Mouse (Mus musculus): ENCODE results near the gene Tekt1. TPM values are rescaled to one million over a fixed set of nuclear protein-coding genes. Genes with fewer than 3 reads are reported as not detected.

Gene Tekt1
- polyA plus RNA-seq (2016; fragmentation: Nextera tagmentation; extraction: Ambion mirVana) = 7.0 and 7.7 TPM in 2 replicates

- Histone ChIP-seq H3K4me3 (peak within 1 kb of the TSS; percentile 59), H3K27ac (peak within 1 kb of the TSS; percentile 91), H3K9me3 (no peaks in the 10 kb centered on the region), H3K36me3 (no peaks in the 10 kb centered on the region), H3K27me3 (ENCODE audit: insufficient read depth, poor library complexity, severe bottlenecking) (peaks cover 11% of the 10 kb centered on the region), H3K4me1 (replicated peaks) (peaks cover 16% of the 10 kb centered on the region)
- no peak for DNase-seq (ENCODE audit: low spot score)
- WGBS = 43% methylated on average over 10 of the region's 10 CpGs
Measured at GRCm38 (mm10) chr11:72362347-72362741, at the start of gene Tekt1. TSS of gene Tekt1 (minus strand) at chr11:72362442.

- Histone ChIP-seq H3K36me3 (no peaks in the 10 kb centered on the region), H3K27me3 (ENCODE audit: insufficient read depth, poor library complexity, severe bottlenecking) (peaks cover 80% of the 10 kb centered on the region), H3K4me1 (replicated peaks) (peaks cover 55% of the 10 kb centered on the region), H3K27ac (peak overlapping the region; percentile 88; the same call in 1 of the 2 replicates), H3K4me3 (peak overlapping the region; percentile 80), H3K9me3 (no peaks in the 10 kb centered on the region)
- DNase-seq (ENCODE audit: low spot score) = no peak
- WGBS = 32% methylated on average over 9 of the region's 9 CpGs
Measured at GRCm38 (mm10) chr11:72411945-72412344, 49.7 kb upstream of the Tekt1 start.

- Histone ChIP-seq H3K27ac (peak within 1 kb of the TSS; percentile 88), H3K4me3 (peak within 1 kb of the TSS; percentile 80), H3K4me1 (replicated peaks) (peaks cover 58% of the 10 kb centered on the region), H3K36me3 (no peaks in the 10 kb centered on the region), H3K9me3 (no peaks in the 10 kb centered on the region), H3K27me3 (ENCODE audit: insufficient read depth, poor library complexity, severe bottlenecking) (peaks cover 81% of the 10 kb centered on the region)
- peak; percentile 86 for DNase-seq (ENCODE audit: low spot score)
- WGBS = under 1% methylated on average over 86 of the region's 86 CpGs
Measured at GRCm38 (mm10) chr11:72411093-72411921, 49.1 kb upstream of the Tekt1 start, which contains the start of gene Smtnl2. TSS of gene Smtnl2 (minus strand) at chr11:72411713.

- Histone ChIP-seq H3K36me3 (no peaks in the 10 kb centered on the region), H3K4me1 (replicated peaks) (peaks cover 65% of the 10 kb centered on the region), H3K4me3 (peak overlapping the region; percentile 80), H3K27ac (peak overlapping the region; percentile 88; the same call in 1 of the 2 replicates), H3K27me3 (ENCODE audit: insufficient read depth, poor library complexity, severe bottlenecking) (peaks cover 81% of the 10 kb centered on the region), H3K9me3 (no peaks in the 10 kb centered on the region)
- DNase-seq (ENCODE audit: low spot score) = peak; percentile 48
- 2% methylated on average over 25 of the region's 25 CpGs for WGBS
Measured at GRCm38 (mm10) chr11:72410521-72411092, 48.4 kb upstream of the Tekt1 start.

- no peaks in the 10 kb centered on the region for H3K9me3 ChIP-seq
Measured at GRCm38 (mm10) chr11:72409649-72410385, 47.6 kb upstream of the Tekt1 start.

GRCm38 (mm10) chr11:72408451-72409170 is 46.4 kb upstream of the Tekt1 start:
- DNase-seq (ENCODE audit: low spot score) = no peak
- Histone ChIP-seq H3K4me3 (0 out of 2 replicates have a peak overlapping the region, but pooled peaks have one; percentile 18), H3K27ac (no peak overlapping the region), H3K4me1 (replicated peaks) (peaks cover 73% of the 10 kb centered on the region), H3K9me3 (no peaks in the 10 kb centered on the region), H3K27me3 (ENCODE audit: insufficient read depth, poor library complexity, severe bottlenecking) (peaks cover 65% of the 10 kb centered on the region), H3K36me3 (0 out of 2 replicates have a peak, but pooled peaks cover 1% of the 10 kb centered on the region)
- 60% methylated on average over 9 of the region's 9 CpGs for WGBS

More at GRCm38 (mm10) chr11:72409649-72410385, 47.6 kb upstream of the Tekt1 start:
- H3K4me1 ChIP-seq (replicated peaks) = peaks cover 73% of the 10 kb centered on the region
- peak overlapping the region; percentile 80 for H3K4me3 ChIP-seq
- peaks cover 76% of the 10 kb centered on the region for H3K27me3 ChIP-seq (ENCODE audit: insufficient read depth, poor library complexity, severe bottlenecking)
- H3K36me3 ChIP-seq = no peaks in the 10 kb centered on the region
- peak overlapping the region; percentile 16; the same call in 1 of the 2 replicates for H3K27ac ChIP-seq
- no peak for DNase-seq (ENCODE audit: low spot score)
- WGBS = 73% methylated on average over 12 of the region's 12 CpGs

GRCm38 (mm10) chr11:72407574-72407973 is 45.3 kb upstream of the Tekt1 start:
- 0 out of 2 replicates have a peak, but pooled peaks cover 8% of the 10 kb centered on the region for H3K36me3 ChIP-seq
- 16% methylated on average over 7 of the region's 7 CpGs for WGBS
- H3K4me3 ChIP-seq = no peak overlapping the region
- H3K4me1 ChIP-seq (replicated peaks) = peaks cover 79% of the 10 kb centered on the region
- H3K27me3 ChIP-seq (ENCODE audit: insufficient read depth, poor library complexity, severe bottlenecking) = peaks cover 55% of the 10 kb centered on the region
- peak overlapping the region; percentile 40; the same call in 1 of the 2 replicates for H3K27ac ChIP-seq
- no peak for DNase-seq (ENCODE audit: low spot score)
- H3K9me3 ChIP-seq = no peaks in the 10 kb centered on the region

GRCm38 (mm10) chr11:72407081-72407480 is 44.8 kb upstream of the Tekt1 start:
- H3K9me3 ChIP-seq = no peaks in the 10 kb centered on the region
- H3K36me3 ChIP-seq = 0 out of 2 replicates have a peak, but pooled peaks cover 8% of the 10 kb centered on the region
- 0 out of 2 replicates have a peak overlapping the region, but pooled peaks have one; percentile 31 for H3K27ac ChIP-seq
- H3K4me3 ChIP-seq = no peak overlapping the region
- WGBS = 12% methylated on average over 3 of the region's 3 CpGs
- peaks cover 83% of the 10 kb centered on the region for H3K4me1 ChIP-seq (replicated peaks)
- no peak for DNase-seq (ENCODE audit: low spot score)
- peaks cover 50% of the 10 kb centered on the region for H3K27me3 ChIP-seq (ENCODE audit: insufficient read depth, poor library complexity, severe bottlenecking)

- Histone ChIP-seq H3K27me3 (ENCODE audit: insufficient read depth, poor library complexity, severe bottlenecking) (peaks cover 42% of the 10 kb centered on the region), H3K36me3 (0 out of 2 replicates have a peak, but pooled peaks cover 8% of the 10 kb centered on the region), H3K4me3 (no peak overlapping the region), H3K27ac (peak overlapping the region; percentile 40), H3K4me1 (replicated peaks) (peaks cover 83% of the 10 kb centered on the region), H3K9me3 (no peaks in the 10 kb centered on the region)
- no peak for DNase-seq (ENCODE audit: low spot score)
- WGBS = 58% methylated on average over 8 of the region's 8 CpGs
Measured at GRCm38 (mm10) chr11:72406079-72406675, 43.9 kb upstream of the Tekt1 start.

- 55% methylated on average over 4 of the region's 4 CpGs for WGBS
- no peak for DNase-seq (ENCODE audit: low spot score)
- Histone ChIP-seq H3K27me3 (ENCODE audit: insufficient read depth, poor library complexity, severe bottlenecking) (peaks cover 35% of the 10 kb centered on the region), H3K9me3 (no peaks in the 10 kb centered on the region), H3K4me1 (replicated peaks) (peaks cover 83% of the 10 kb centered on the region), H3K36me3 (0 out of 2 replicates have a peak, but pooled peaks cover 13% of the 10 kb centered on the region), H3K4me3 (no peak overlapping the region), H3K27ac (peak overlapping the region; percentile 40)
Measured at GRCm38 (mm10) chr11:72405532-72405931, 43.3 kb upstream of the Tekt1 start.

GRCm38 (mm10) chr11:72402969-72403368 is 40.7 kb upstream of the Tekt1 start:
- Histone ChIP-seq H3K4me3 (no peak overlapping the region), H3K27me3 (ENCODE audit: insufficient read depth, poor library complexity, severe bottlenecking) (peaks cover 11% of the 10 kb centered on the region), H3K27ac (peak overlapping the region; percentile 45; the same call in 1 of the 2 replicates), H3K36me3 (peaks cover 26% of the 10 kb centered on the region; the same call in 1 of the 2 replicates), H3K9me3 (no peaks in the 10 kb centered on the region), H3K4me1 (replicated peaks) (peaks cover 62% of the 10 kb centered on the region)
- no peak for DNase-seq (ENCODE audit: low spot score)
- 89% methylated on average over 12 of the region's 12 CpGs for WGBS

Measured in hindbrain, embryonic 10.5 days (tissue).